Mouse (Mus musculus) myocyte (in vitro differentiated cells): Measurements from ENCODE around the gene Polr1a. TPM values are rescaled to one million over a fixed set of nuclear protein-coding genes. Genes with fewer than 3 reads are reported as not detected.
A peak's percentile ranks its signal among the peaks of the same experiment; 100 is the strongest.
"Not testable (repeated sequence)": the region's sequence is repeated elsewhere in the genome, so short reads cannot be mapped to it uniquely, and the experiment has no call there.

Experiments used
- H3K27me3 ChIP-seq: one replicate; pipeline ENCODE4 v1.6.1; 2011; ENCODE audit not compliant: control insufficient read depth, insufficient read depth, insufficient read length
- H3K36me3 ChIP-seq: one replicate; pipeline ENCODE4 v1.6.1; 2011; ENCODE audit not compliant: control insufficient read depth, insufficient read depth
- H3K4me2 ChIP-seq: one replicate; pipeline ENCODE4 v1.6.1; 2011; ENCODE audit warnings: low read depth, control low read depth
- H3K4me3 ChIP-seq: one replicate; pipeline ENCODE4 v1.5.1; 2011; ENCODE audit warnings: mild to moderate bottlenecking, control low read depth, moderate library complexity
- H3K79me2 ChIP-seq: one replicate; pipeline ENCODE4 v1.6.1; 2011; ENCODE audit not compliant: control insufficient read depth, insufficient read depth
- H3ac ChIP-seq: one replicate; pipeline ENCODE4 v1.6.1; 2011; ENCODE audit not compliant: control insufficient read depth, insufficient read length
- CEBPB ChIP-seq: IDR thresholded peaks from 2 replicates; pipeline ENCODE4 v1.6.1; 2011; ENCODE audit warnings: mild to moderate bottlenecking, moderate library complexity; ENCODE audit not compliant: poor library complexity, insufficient read depth, severe bottlenecking
- E2F4 ChIP-seq: IDR thresholded peaks from one replicate; pipeline ENCODE4 v1.6.1; 2011; ENCODE audit warnings: mild to moderate bottlenecking, control low read depth, moderate library complexity; ENCODE audit not compliant: insufficient read depth
- MAX ChIP-seq: IDR thresholded peaks from one replicate; pipeline ENCODE4 v1.6.1; 2011; ENCODE audit warnings: low read depth, mild to moderate bottlenecking, control low read depth
- MYOD1 ChIP-seq, 3 experiments: IDR thresholded peaks; one replicate each; pipeline ENCODE4 v1.6.1; 2011; ENCODE audit warnings: control low read depth in 2 of 3, low read depth in 2 of 3, mild to moderate bottlenecking in 2 of 3, moderate library complexity in 1 of 3; ENCODE audit not compliant: insufficient read length in 2 of 3, control insufficient read depth in 1 of 3
- MYOG ChIP-seq, 3 experiments: IDR thresholded peaks; one replicate each; pipeline ENCODE4 v1.6.1; 2011; ENCODE audit warnings: control low read depth in 2 of 3, low read depth in 2 of 3, mild to moderate bottlenecking in 2 of 3; ENCODE audit not compliant: insufficient read length in 2 of 3, control insufficient read depth in 1 of 3, insufficient read depth in 1 of 3
- POLR2A ChIP-seq: IDR thresholded peaks from one replicate; pipeline ENCODE4 v1.6.1; 2011; ENCODE audit warnings: low read depth, mild to moderate bottlenecking, control low read depth, moderate library complexity; ENCODE audit not compliant: insufficient read length
- POLR2AphosphoS2 ChIP-seq: IDR thresholded peaks from one replicate; pipeline ENCODE4 v1.6.1; 2011; ENCODE audit warnings: low read depth, control low read depth; ENCODE audit not compliant: insufficient read length
- REST ChIP-seq: IDR thresholded peaks from one replicate; pipeline ENCODE4 v1.6.1; 2011; ENCODE audit warnings: mild to moderate bottlenecking, control low read depth, moderate library complexity; ENCODE audit not compliant: insufficient read depth, insufficient read length
- TCF12 ChIP-seq: IDR thresholded peaks from one replicate; pipeline ENCODE4 v1.6.1; 2011; ENCODE audit warnings: mild to moderate bottlenecking, control low read depth; ENCODE audit not compliant: poor library complexity, insufficient read depth, severe bottlenecking
- TCF3 ChIP-seq: IDR thresholded peaks from one replicate; pipeline ENCODE4 v1.6.1; 2011; ENCODE audit warnings: low read depth, control low read depth; ENCODE audit not compliant: insufficient read length
- USF1 ChIP-seq: IDR thresholded peaks from one replicate; pipeline ENCODE4 v1.6.1; 2011; ENCODE audit warnings: low read depth, mild to moderate bottlenecking, control low read depth, moderate library complexity
- polyA plus RNA-seq: library from polyadenylated mRNA; unstranded; fragments of >200 nt; fragmentation: generic; extraction: Trizol; gene quantifications from one replicate; pipeline ENCODE4 v1.2.1, GENCODE M21; 2012; ENCODE audit warnings: missing spikeins

The Polr1a gene
- polyA plus RNA-seq, 1 experiment, result 32.8 TPM

DNA sequence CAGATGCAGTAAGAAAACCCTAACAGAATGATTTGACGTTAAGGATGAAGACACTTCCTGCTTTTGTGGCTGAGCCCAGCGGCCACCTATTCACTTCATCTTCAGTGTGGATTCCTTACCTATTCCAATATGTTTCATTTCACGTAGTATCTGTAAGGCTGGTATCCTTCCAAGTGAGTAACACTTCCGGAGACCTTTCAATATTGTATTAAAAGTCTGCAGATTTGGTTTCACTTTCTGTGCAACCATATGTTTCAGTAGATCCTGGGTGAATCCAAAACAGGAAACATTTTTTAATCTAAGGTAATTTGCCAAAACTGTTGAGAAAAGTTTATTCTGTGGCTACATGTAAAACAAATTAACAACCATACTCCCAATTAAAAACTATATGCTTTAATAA is 15.6 kb upstream of the Polr1a start:
- Histone ChIP-seq H3K4me2 (no peak overlapping the region), H3ac (no peak overlapping the region), H3K79me2 (no peaks in the 10 kb centered on the region), H3K27me3 (no peaks in the 10 kb centered on the region), H3K4me3 (no peak overlapping the region), H3K36me3 (peaks cover 73% of the 10 kb centered on the region)
- TF ChIP-seq USF1 (no peak), POLR2A (no peak), MYOG (IDR thresholded peaks at IDR 0.05; ENCODE audit: control insufficient read depth in 1 of 3, insufficient read depth in 1 of 3, insufficient read length in 2 of 3, low read depth in 2 of 3) (no peak), MAX (no peak)

- peak overlapping the region; percentile 87 for H3ac ChIP-seq
- H3K36me3 ChIP-seq, result peaks cover 35% of the 10 kb centered on the region
- peak overlapping the region; percentile 88 for H3K4me3 ChIP-seq
- peaks cover 46% of the 10 kb centered on the region for H3K79me2 ChIP-seq
- no peak for TF ChIP-seq MAX
- H3K4me2 ChIP-seq, result peak overlapping the region; percentile 96
- H3K27me3 ChIP-seq, result no peaks in the 10 kb centered on the region
Measured at GRCm38 (mm10) chr6:71907702-71908235, 1.1 kb upstream of the Polr1a start.

GRCm38 (mm10) chr6:71909384-71909783 is 531 bp downstream of the Polr1a start:
- peak overlapping the region; percentile 87 for H3ac ChIP-seq
- no peaks in the 10 kb centered on the region for H3K27me3 ChIP-seq
- peaks cover 28% of the 10 kb centered on the region for H3K36me3 ChIP-seq
- TF ChIP-seq TCF3 (no peak), MYOD1 (IDR thresholded peaks at IDR 0.05; ENCODE audit: control insufficient read depth in 1 of 3, insufficient read length in 2 of 3, low read depth in 2 of 3) (no peak)
- peaks cover 46% of the 10 kb centered on the region for H3K79me2 ChIP-seq
- peak overlapping the region; percentile 88 for H3K4me3 ChIP-seq
- peak overlapping the region; percentile 71 for H3K4me2 ChIP-seq

- Histone ChIP-seq H3ac (no peak overlapping the region), H3K4me2 (peak overlapping the region; percentile 71), H3K36me3 (peaks cover 29% of the 10 kb centered on the region), H3K79me2 (peaks cover 46% of the 10 kb centered on the region), H3K27me3 (no peaks in the 10 kb centered on the region), H3K4me3 (peak overlapping the region; percentile 88)
- TF ChIP-seq MYOD1 (IDR thresholded peaks at IDR 0.05; ENCODE audit: control insufficient read depth in 1 of 3, insufficient read length in 2 of 3, low read depth in 2 of 3) (peak in 1 of 3 experiments; percentile 19), MAX (no peak)
Measured at GRCm38 (mm10) chr6:71909840-71910239, 987 bp downstream of the Polr1a start.

DNA sequence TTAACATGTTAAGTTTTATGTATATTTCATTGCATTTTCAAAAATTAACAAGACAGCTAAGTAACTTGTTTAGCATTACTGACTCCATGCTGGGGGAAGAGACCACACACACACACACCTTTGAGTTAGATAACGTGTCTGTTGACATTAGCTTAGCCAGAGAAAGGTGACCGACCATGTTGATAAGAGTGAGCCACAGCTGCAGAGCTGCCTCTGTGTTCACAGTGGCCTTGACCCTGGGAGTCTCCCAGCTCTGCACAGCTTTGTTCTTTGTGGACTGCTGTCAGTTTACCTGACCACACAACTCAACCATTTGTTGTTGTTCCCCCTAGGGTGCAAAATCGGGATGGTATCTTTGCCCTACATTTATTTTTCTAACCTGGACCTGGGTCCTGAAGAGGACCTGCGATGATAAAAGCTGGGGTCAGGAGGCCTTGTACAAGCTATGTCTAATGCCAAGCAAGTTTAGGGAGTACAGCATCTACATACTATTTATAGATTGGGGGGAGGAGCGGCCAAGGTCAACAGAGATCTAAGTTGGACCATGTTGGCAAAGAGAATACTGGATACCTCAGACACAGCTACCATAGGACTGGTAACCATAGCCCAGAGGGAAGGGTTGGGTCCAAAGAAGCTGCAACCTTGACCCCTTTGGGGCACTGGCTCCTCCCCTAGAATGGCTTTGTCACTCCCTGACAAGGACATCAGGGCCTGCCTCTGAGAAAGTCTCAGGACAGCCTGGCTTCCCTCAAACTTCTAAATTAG is 3.0 kb downstream of the Polr1a start:
- H3K4me3 ChIP-seq, result no peak overlapping the region
- peaks cover 37% of the 10 kb centered on the region for H3K79me2 ChIP-seq
- H3K4me2 ChIP-seq, result peak overlapping the region; percentile 52
- TF ChIP-seq POLR2AphosphoS2 (no peak), TCF12 (no peak), REST (no peak), POLR2A (no peak)
- H3ac ChIP-seq, result no peak overlapping the region
- H3K36me3 ChIP-seq, result peaks cover 17% of the 10 kb centered on the region
- H3K27me3 ChIP-seq, result no peaks in the 10 kb centered on the region

GRCm38 (mm10) chr6:71920752-71921151 is 11.9 kb downstream of the Polr1a start:
- H3K27me3 ChIP-seq, result no peaks in the 10 kb centered on the region
- TF ChIP-seq MAX (no peak), MYOG (IDR thresholded peaks at IDR 0.05; ENCODE audit: control insufficient read depth in 1 of 3, insufficient read depth in 1 of 3, insufficient read length in 2 of 3, low read depth in 2 of 3) (no peak), E2F4 (no peak), MYOD1 (IDR thresholded peaks at IDR 0.05; ENCODE audit: control insufficient read depth in 1 of 3, insufficient read length in 2 of 3, low read depth in 2 of 3) (no peak), POLR2AphosphoS2 (no peak), CEBPB (no peak), REST (no peak), USF1 (no peak), TCF12 (no peak), POLR2A (no peak)
- H3K36me3 ChIP-seq, result peaks cover 8% of the 10 kb centered on the region
- H3K79me2 ChIP-seq, result no peaks in the 10 kb centered on the region
- no peak overlapping the region for H3K4me2 ChIP-seq
- no peak overlapping the region for H3ac ChIP-seq
- H3K4me3 ChIP-seq, result no peak overlapping the region

DNA sequence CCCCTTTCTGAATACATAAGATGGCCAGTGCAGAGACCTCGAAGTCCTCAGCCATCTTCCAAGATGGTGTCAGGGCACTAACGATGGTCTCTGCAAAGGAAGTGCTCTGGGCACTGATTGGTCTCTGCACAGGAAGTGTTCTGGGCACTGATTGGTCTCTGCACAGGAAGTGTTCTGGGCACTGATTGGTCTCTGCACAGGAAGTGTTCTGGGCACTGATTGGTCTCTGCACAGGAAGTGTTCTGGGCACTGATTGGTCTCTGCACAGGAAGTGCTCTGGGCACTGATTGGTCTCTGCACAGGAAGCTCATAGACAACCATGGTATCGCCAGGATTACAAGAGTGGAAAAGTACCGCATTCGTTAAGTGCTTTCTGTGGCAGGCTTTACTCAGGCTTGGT is 16.4 kb downstream of the Polr1a start:
- not testable (repeated sequence) for H3K4me2 ChIP-seq, H3K79me2 ChIP-seq

More for the DNA sequence above, 16.4 kb downstream of the Polr1a start:
- not testable (repeated sequence) for H3K4me3 ChIP-seq, H3K27me3 ChIP-seq, H3ac ChIP-seq
- H3K36me3 ChIP-seq, result peaks cover 29% of the 10 kb centered on the region
